Mouse (Mus musculus): ENCODE data around the gene Wfdc9. TPM values are rescaled to one million over a fixed set of nuclear protein-coding genes. Genes with fewer than 3 reads are reported as not detected.
A peak's percentile ranks its signal among the peaks of the same experiment; 100 is the strongest.

The Wfdc9 gene
- polyA plus RNA-seq, 1 experiment = not detected

GRCm38 (mm10) chr2:164676103-164676502 is 19.7 kb upstream of the Wfdc9 start:
- peaks cover 3% of the 10 kb centered on the region for H3K27me3 ChIP-seq (ENCODE audit: control insufficient read depth, insufficient read depth, insufficient read length)
- H3K4me3 ChIP-seq (ENCODE audit: insufficient read depth, poor library complexity, severe bottlenecking) = no peak overlapping the region
- H3K36me3 ChIP-seq (ENCODE audit: control insufficient read depth, insufficient read depth) = no peaks in the 10 kb centered on the region
- no peaks in the 10 kb centered on the region for H3K79me3 ChIP-seq (ENCODE audit: low read depth)
- H3K79me2 ChIP-seq (ENCODE audit: control insufficient read depth, insufficient read depth) = no peaks in the 10 kb centered on the region
- no peak overlapping the region for H3ac ChIP-seq (ENCODE audit: control insufficient read depth, insufficient read length, low read depth)
- no peak for TF ChIP-seq FOSL1 (IDR thresholded peaks at IDR 0.05; ENCODE audit: insufficient read depth, low read length, poor library complexity, severe bottlenecking)
- TF ChIP-seq USF1 (IDR thresholded peaks at IDR 0.05; ENCODE audit: low read depth) = no peak
- no peak for TF ChIP-seq MYOD1 (IDR thresholded peaks at IDR 0.05; ENCODE audit: control insufficient read depth, insufficient read length, low read depth)
- no peak for TF ChIP-seq MAX (IDR thresholded peaks at IDR 0.05)
- TF ChIP-seq CEBPB (IDR thresholded peaks at IDR 0.05; ENCODE audit: low read depth) = no peak
- TF ChIP-seq MYOG (IDR thresholded peaks at IDR 0.05; ENCODE audit: control insufficient read depth, extremely low read depth, insufficient read length) = no peak
- no peak for TF ChIP-seq CTCF (IDR thresholded peaks at IDR 0.05; ENCODE audit: control insufficient read depth, insufficient read depth, insufficient read length)

GRCm38 (mm10) chr2:164673987-164674386 is 17.6 kb upstream of the Wfdc9 start, which contains the start of gene Wfdc11:
Gene Wfdc11, minus strand, starts transcription at chr2:164674087.
- Histone ChIP-seq H3K27me3 (ENCODE audit: control insufficient read depth, insufficient read depth, insufficient read length) (peaks cover 7% of the 10 kb centered on the region), H3K79me2 (ENCODE audit: control insufficient read depth, insufficient read depth) (no peaks in the 10 kb centered on the region), H3K4me3 (ENCODE audit: insufficient read depth, poor library complexity, severe bottlenecking) (no peak within 1 kb of the TSS), H3ac (ENCODE audit: control insufficient read depth, insufficient read length, low read depth) (no peak within 1 kb of the TSS), H3K36me3 (ENCODE audit: control insufficient read depth, insufficient read depth) (no peaks in the 10 kb centered on the region), H3K79me3 (ENCODE audit: low read depth) (no peaks in the 10 kb centered on the region)
- TF ChIP-seq MYOG (IDR thresholded peaks at IDR 0.05; ENCODE audit: control insufficient read depth, extremely low read depth, insufficient read length) (no peak), FOSL1 (IDR thresholded peaks at IDR 0.05; ENCODE audit: insufficient read depth, low read length, poor library complexity, severe bottlenecking) (no peak), MAX (IDR thresholded peaks at IDR 0.05) (no peak), MYOD1 (IDR thresholded peaks at IDR 0.05; ENCODE audit: control insufficient read depth, insufficient read length, low read depth) (no peak), CEBPB (IDR thresholded peaks at IDR 0.05; ENCODE audit: low read depth) (no peak), USF1 (IDR thresholded peaks at IDR 0.05; ENCODE audit: low read depth) (no peak), CTCF (IDR thresholded peaks at IDR 0.05; ENCODE audit: control insufficient read depth, insufficient read depth, insufficient read length) (no peak)

- H3K4me3 ChIP-seq (ENCODE audit: insufficient read depth, poor library complexity, severe bottlenecking) = no peak overlapping the region
- TF ChIP-seq CTCF (IDR thresholded peaks at IDR 0.05; ENCODE audit: control insufficient read depth, insufficient read depth, insufficient read length) (no peak), MYOD1 (IDR thresholded peaks at IDR 0.05; ENCODE audit: control insufficient read depth, insufficient read length, low read depth) (peak; percentile 12)
- peaks cover 15% of the 10 kb centered on the region for H3K27me3 ChIP-seq (ENCODE audit: control insufficient read depth, insufficient read depth, insufficient read length)
- no peaks in the 10 kb centered on the region for H3K36me3 ChIP-seq (ENCODE audit: control insufficient read depth, insufficient read depth)
- H3ac ChIP-seq (ENCODE audit: control insufficient read depth, insufficient read length, low read depth) = no peak overlapping the region
- no peaks in the 10 kb centered on the region for H3K79me2 ChIP-seq (ENCODE audit: control insufficient read depth, insufficient read depth)
- no peaks in the 10 kb centered on the region for H3K79me3 ChIP-seq (ENCODE audit: low read depth)
Measured at GRCm38 (mm10) chr2:164670938-164671337, 14.6 kb upstream of the Wfdc9 start.

GRCm38 (mm10) chr2:164670261-164670660 is 13.9 kb upstream of the Wfdc9 start:
- H3ac ChIP-seq (ENCODE audit: control insufficient read depth, insufficient read length, low read depth) = no peak overlapping the region
- H3K4me3 ChIP-seq (ENCODE audit: insufficient read depth, poor library complexity, severe bottlenecking) = no peak overlapping the region
- TF ChIP-seq FOSL1 (IDR thresholded peaks at IDR 0.05; ENCODE audit: insufficient read depth, low read length, poor library complexity, severe bottlenecking) = no peak
- TF ChIP-seq CTCF (IDR thresholded peaks at IDR 0.05; ENCODE audit: control insufficient read depth, insufficient read depth, insufficient read length) = no peak
- no peak for TF ChIP-seq MYOG (IDR thresholded peaks at IDR 0.05; ENCODE audit: control insufficient read depth, extremely low read depth, insufficient read length)
- no peak for TF ChIP-seq MAX (IDR thresholded peaks at IDR 0.05)
- no peak for TF ChIP-seq MYOD1 (IDR thresholded peaks at IDR 0.05; ENCODE audit: control insufficient read depth, insufficient read length, low read depth)
- no peak for TF ChIP-seq CEBPB (IDR thresholded peaks at IDR 0.05; ENCODE audit: low read depth)
- no peak for TF ChIP-seq USF1 (IDR thresholded peaks at IDR 0.05; ENCODE audit: low read depth)
- no peaks in the 10 kb centered on the region for H3K79me2 ChIP-seq (ENCODE audit: control insufficient read depth, insufficient read depth)
- no peaks in the 10 kb centered on the region for H3K79me3 ChIP-seq (ENCODE audit: low read depth)
- H3K36me3 ChIP-seq (ENCODE audit: control insufficient read depth, insufficient read depth) = no peaks in the 10 kb centered on the region
- H3K27me3 ChIP-seq (ENCODE audit: control insufficient read depth, insufficient read depth, insufficient read length) = peaks cover 16% of the 10 kb centered on the region

GRCm38 (mm10) chr2:164664851-164665250 is 8.5 kb upstream of the Wfdc9 start:
- Histone ChIP-seq H3K79me3 (ENCODE audit: low read depth) (no peaks in the 10 kb centered on the region), H3K79me2 (ENCODE audit: control insufficient read depth, insufficient read depth) (no peaks in the 10 kb centered on the region), H3K4me3 (ENCODE audit: insufficient read depth, poor library complexity, severe bottlenecking) (no peak overlapping the region), H3K36me3 (ENCODE audit: control insufficient read depth, insufficient read depth) (no peaks in the 10 kb centered on the region), H3ac (ENCODE audit: control insufficient read depth, insufficient read length, low read depth) (no peak overlapping the region), H3K27me3 (ENCODE audit: control insufficient read depth, insufficient read depth, insufficient read length) (peaks cover 10% of the 10 kb centered on the region)
- no peak for TF ChIP-seq MAX (IDR thresholded peaks at IDR 0.05)
- TF ChIP-seq CEBPB (IDR thresholded peaks at IDR 0.05; ENCODE audit: low read depth) = no peak
- no peak for TF ChIP-seq MYOG (IDR thresholded peaks at IDR 0.05; ENCODE audit: control insufficient read depth, extremely low read depth, insufficient read length)
- TF ChIP-seq CTCF (IDR thresholded peaks at IDR 0.05; ENCODE audit: control insufficient read depth, insufficient read depth, insufficient read length) = no peak
- no peak for TF ChIP-seq USF1 (IDR thresholded peaks at IDR 0.05; ENCODE audit: low read depth)
- TF ChIP-seq MYOD1 (IDR thresholded peaks at IDR 0.05; ENCODE audit: control insufficient read depth, insufficient read length, low read depth) = no peak

- Histone ChIP-seq H3K4me3 (ENCODE audit: insufficient read depth, poor library complexity, severe bottlenecking) (no peak within 1 kb of the TSS), H3K27me3 (ENCODE audit: control insufficient read depth, insufficient read depth, insufficient read length) (peaks cover 43% of the 10 kb centered on the region)
- TF ChIP-seq CEBPB (IDR thresholded peaks at IDR 0.05; ENCODE audit: low read depth) (no peak), MAX (IDR thresholded peaks at IDR 0.05) (no peak), USF1 (IDR thresholded peaks at IDR 0.05; ENCODE audit: low read depth) (no peak), FOSL1 (IDR thresholded peaks at IDR 0.05; ENCODE audit: insufficient read depth, low read length, poor library complexity, severe bottlenecking) (no peak), CTCF (IDR thresholded peaks at IDR 0.05; ENCODE audit: control insufficient read depth, insufficient read depth, insufficient read length) (no peak)
Measured at GRCm38 (mm10) chr2:164655858-164656257, 525 bp downstream of the Wfdc9 start, which contains the start of gene Wfdc10. Gene Wfdc10, plus strand, starts transcription at chr2:164656046.

More at GRCm38 (mm10) chr2:164655858-164656257, 525 bp downstream of the Wfdc9 start, which contains the start of gene Wfdc10:
- H3K36me3 ChIP-seq (ENCODE audit: control insufficient read depth, insufficient read depth) = no peaks in the 10 kb centered on the region
- H3ac ChIP-seq (ENCODE audit: control insufficient read depth, insufficient read length, low read depth) = no peak within 1 kb of the TSS
- no peaks in the 10 kb centered on the region for H3K79me3 ChIP-seq (ENCODE audit: low read depth)
- no peaks in the 10 kb centered on the region for H3K79me2 ChIP-seq (ENCODE audit: control insufficient read depth, insufficient read depth)

Data from C2C12 (cell line).